Mouse (Mus musculus) lung, postnatal 14 days (tissue): Measurements from ENCODE around the gene Cuedc1.
"Not testable (repeated sequence)": the region's sequence is repeated elsewhere in the genome, so short reads cannot be mapped to it uniquely, and the experiment has no call there.

Source experiments
- DNase-seq: peaks from one replicate; pipeline ENCODE4 v3.0.0; 2021

Gene Cuedc1

GRCm38 (mm10) chr11:88172601-88173325, 74.9 kb downstream of the Cuedc1 start:
- peak; percentile 71 for DNase-seq

GRCm38 (mm10) chr11:88173386-88174025, 75.6 kb downstream of the Cuedc1 start:
- no peak for DNase-seq

- DNase-seq: no peak
Measured at GRCm38 (mm10) chr11:88180467-88180958, 82.7 kb downstream of the Cuedc1 start.

GRCm38 (mm10) chr11:88180959-88181619, 83.2 kb downstream of the Cuedc1 start:
- DNase-seq: peak; percentile 76

- no peak for DNase-seq
Measured at GRCm38 (mm10) chr11:88184632-88185180, 86.8 kb downstream of the Cuedc1 start.

- no peak for DNase-seq
Measured at GRCm38 (mm10) chr11:88186078-88186946, 88.5 kb downstream of the Cuedc1 start.

GRCm38 (mm10) chr11:88186947-88187243, 89.0 kb downstream of the Cuedc1 start:
- no peak for DNase-seq

- peak; percentile 86 for DNase-seq
Measured at GRCm38 (mm10) chr11:88187417-88188133, 89.7 kb downstream of the Cuedc1 start.

GRCm38 (mm10) chr11:88188216-88188615, 90.4 kb downstream of the Cuedc1 start:
- no peak for DNase-seq

GRCm38 (mm10) chr11:88188635-88189034, 90.8 kb downstream of the Cuedc1 start:
- DNase-seq: no peak

GRCm38 (mm10) chr11:88192595-88192994, 94.7 kb downstream of the Cuedc1 start:
- DNase-seq: no peak

GRCm38 (mm10) chr11:88193098-88193823, 95.4 kb downstream of the Cuedc1 start:
- no peak for DNase-seq

- no peak for DNase-seq
Measured at GRCm38 (mm10) chr11:88193824-88194696, 96.2 kb downstream of the Cuedc1 start.

- DNase-seq: not testable (repeated sequence)
Measured at GRCm38 (mm10) chr11:88195699-88196098, 97.8 kb downstream of the Cuedc1 start.

- DNase-seq: peak; percentile 67
Measured at GRCm38 (mm10) chr11:88197153-88197576, 99.3 kb downstream of the Cuedc1 start.

GRCm38 (mm10) chr11:88198223-88198622, 100.4 kb downstream of the Cuedc1 start:
- no peak for DNase-seq

GRCm38 (mm10) chr11:88201172-88201571, 103.3 kb downstream of the Cuedc1 start:
- no peak for DNase-seq

- no peak for DNase-seq
Measured at GRCm38 (mm10) chr11:88202077-88202476, 104.2 kb downstream of the Cuedc1 start.

- peak; percentile 92 for DNase-seq
Measured at GRCm38 (mm10) chr11:88203712-88204532, 106.1 kb downstream of the Cuedc1 start, which contains the start of gene Mrps23. Gene Mrps23 (plus strand): TSS chr11:88204388.
